Mouse (Mus musculus): ENCODE results near the gene Ipo8.

DNA sequence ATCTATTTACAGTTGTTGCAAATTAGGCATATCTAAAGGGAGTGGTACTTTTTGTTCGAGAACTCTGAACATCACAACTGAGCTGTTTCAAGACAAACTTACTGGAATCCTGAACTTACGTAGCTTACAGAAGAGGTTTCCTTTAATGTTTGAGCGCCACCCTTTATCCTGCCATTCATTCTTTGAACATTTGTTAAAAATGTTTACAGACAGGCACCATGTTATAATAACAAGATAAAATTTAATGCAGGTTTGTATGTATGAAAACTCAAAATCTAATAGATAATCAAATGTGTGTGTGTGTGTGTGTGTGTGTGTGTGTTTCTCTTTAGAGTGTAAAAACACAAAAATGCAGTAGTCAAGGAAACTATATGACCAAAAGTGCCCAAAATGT, 458 bp upstream of the Ipo8 start:
- no peak for TF ChIP-seq CTCF (IDR thresholded peaks at IDR 0.05; ENCODE audit: low read depth)
- TF ChIP-seq EP300 (IDR thresholded peaks at IDR 0.05; ENCODE audit: low read depth) = no peak
